Mouse (Mus musculus) ES-E14 (cell line): ENCODE data around the gene Ptprn2. TPM values are rescaled to one million over a fixed set of nuclear protein-coding genes. Genes with fewer than 3 reads are reported as not detected.

Experiments used
- DNase-seq: peaks from one replicate; pipeline ENCODE4 v3.0.0-alpha.2; 2013; ENCODE audit warnings: low read depth, low spot score
- H3K27ac ChIP-seq: 2 replicates; pipeline ENCODE4 v1.5.1; 2012; ENCODE audit warnings: low read depth, mild to moderate bottlenecking, low read length, moderate library complexity, mixed read lengths; ENCODE audit not compliant: poor library complexity, insufficient read depth, severe bottlenecking
- H3K36me3 ChIP-seq: 2 replicates; pipeline ENCODE4 v1.6.1; 2012; ENCODE audit warnings: mild to moderate bottlenecking, low read length, moderate library complexity, mixed read lengths; ENCODE audit not compliant: control insufficient read depth, poor library complexity, insufficient read depth, severe bottlenecking
- H3K4me1 ChIP-seq, 2 experiments: fragments of 150-350 bp in 1 of 2; sonication (generic) in 1 of 2; 2 replicates each; pipeline ENCODE4 v1.6.1; 2012; ENCODE audit warnings: low read length in 2 of 2, mild to moderate bottlenecking in 1 of 2, mixed read lengths in 1 of 2; ENCODE audit not compliant: control insufficient read depth in 2 of 2, insufficient read depth in 2 of 2, poor library complexity in 1 of 2
- H3K4me3 ChIP-seq, 2 experiments: fragments of 150-350 bp in 1 of 2; sonication (generic) in 1 of 2; 2 replicates each; pipeline ENCODE4 v1.5.1; 2012; ENCODE audit warnings: low read length in 2 of 2, low read depth in 1 of 2, mild to moderate bottlenecking in 1 of 2, mixed read lengths in 1 of 2; ENCODE audit not compliant: insufficient read depth in 1 of 2, poor library complexity in 1 of 2, severe bottlenecking in 1 of 2
- H3K9ac ChIP-seq: 2 replicates; pipeline ENCODE4 v1.6.1; 2012; ENCODE audit warnings: low read depth, mild to moderate bottlenecking, low read length, mixed read lengths; ENCODE audit not compliant: poor library complexity, insufficient read depth, severe bottlenecking
- H3K9me3 ChIP-seq: fragments of 150-350 bp; sonication (generic); 2 replicates; pipeline ENCODE4 v1.6.1; 2012; ENCODE audit warnings: low read depth, mild to moderate bottlenecking, low read length; ENCODE audit not compliant: control insufficient read depth, insufficient read depth
- CHD2 ChIP-seq: IDR thresholded peaks from 2 replicates; pipeline ENCODE4 v1.6.1; 2014; ENCODE audit warnings: mild to moderate bottlenecking, low read depth, low read length, inconsistent platforms
- HCFC1 ChIP-seq: IDR thresholded peaks from 2 replicates; pipeline ENCODE4 v1.6.1; 2012; ENCODE audit warnings: low read length, inconsistent platforms, borderline replicate concordance; ENCODE audit not compliant: insufficient read depth
- MAFK ChIP-seq: IDR thresholded peaks from 2 replicates; pipeline ENCODE4 v1.6.1; 2014; ENCODE audit warnings: mild to moderate bottlenecking, low read depth, low read length, inconsistent platforms; ENCODE audit not compliant: insufficient read depth
- ZC3H11A ChIP-seq: IDR thresholded peaks from 2 replicates; pipeline ENCODE4 v1.6.1; 2012; ENCODE audit warnings: low read depth, mild to moderate bottlenecking, inconsistent platforms, low read length, borderline replicate concordance
- ZNF384 ChIP-seq: IDR thresholded peaks from 2 replicates; pipeline ENCODE4 v1.6.1; 2012; ENCODE audit warnings: low read depth, low read length, inconsistent platforms
- in situ Hi-C, 2 experiments: fragments of 600-800 bp; cut with MboI; formaldehyde crosslinking; loops; one replicate each; pipeline ENCODE4 v1.15.1; 2025; ENCODE audit warnings: low sequenced_read_pairs in 2 of 2, inconsistent platforms in 1 of 2; ENCODE audit not compliant: unreplicated experiment in 2 of 2
- total RNA-seq: library from RNA; depleted of rRNA; stranded (reverse); fragments of 300-350 nt; gene quantifications from 2 replicates; pipeline ENCODE4 v1.2.3, GENCODE M21; 2012

The Ptprn2 gene
- total RNA-seq, 1 experiment = 0.40 TPM

GRCm38 (mm10) chr12:117023235-117023634 is 537.7 kb downstream of the Ptprn2 start:
- no peak for DNase-seq
- in situ Hi-C loops = no loop called here
- no peaks in the 10 kb centered on the region for H3K4me1 ChIP-seq
- TF ChIP-seq MAFK = no peak
- no peak for TF ChIP-seq CHD2
- TF ChIP-seq ZNF384 = no peak
- no peak for TF ChIP-seq ZC3H11A
- TF ChIP-seq HCFC1 = no peak
- no peaks in the 10 kb centered on the region for H3K36me3 ChIP-seq
- no peak overlapping the region for H3K27ac ChIP-seq
- H3K9ac ChIP-seq = no peak overlapping the region
- no peaks in the 10 kb centered on the region for H3K9me3 ChIP-seq
- H3K4me3 ChIP-seq = no peak overlapping the region

DNA sequence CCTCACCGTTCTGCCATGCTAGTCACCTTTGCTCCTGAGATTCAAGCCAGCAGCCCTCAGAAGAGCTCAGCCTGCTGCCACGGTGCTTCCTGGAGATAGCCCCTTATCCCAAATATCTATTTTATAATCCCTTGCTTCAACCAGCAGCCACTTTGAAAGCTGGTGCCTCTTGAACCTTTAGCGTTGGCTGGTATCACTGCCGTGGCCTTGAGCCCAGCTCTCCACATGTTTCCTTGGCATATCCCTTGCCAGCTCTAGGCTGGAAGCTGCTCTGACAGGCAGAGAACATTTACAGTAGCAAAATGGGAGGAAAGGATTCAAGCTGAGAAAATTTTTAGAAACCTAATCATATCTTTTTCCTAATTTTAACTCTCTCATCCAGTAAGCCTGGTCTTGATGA is 539.4 kb downstream of the Ptprn2 start:
- Histone ChIP-seq H3K9me3 (no peaks in the 10 kb centered on the region), H3K9ac (no peak overlapping the region), H3K27ac (no peak overlapping the region), H3K36me3 (no peaks in the 10 kb centered on the region), H3K4me3 (no peak overlapping the region), H3K4me1 (peaks cover 0 to 2% of the 10 kb centered on the region in 2 experiments; a peak in 1 of 4 replicates)
- in situ Hi-C loops = no loop called here
- no peak for TF ChIP-seq ZC3H11A
- TF ChIP-seq CHD2 = no peak
- TF ChIP-seq HCFC1 = no peak
- no peak for TF ChIP-seq ZNF384
- TF ChIP-seq MAFK = no peak
- no peak for DNase-seq

DNA sequence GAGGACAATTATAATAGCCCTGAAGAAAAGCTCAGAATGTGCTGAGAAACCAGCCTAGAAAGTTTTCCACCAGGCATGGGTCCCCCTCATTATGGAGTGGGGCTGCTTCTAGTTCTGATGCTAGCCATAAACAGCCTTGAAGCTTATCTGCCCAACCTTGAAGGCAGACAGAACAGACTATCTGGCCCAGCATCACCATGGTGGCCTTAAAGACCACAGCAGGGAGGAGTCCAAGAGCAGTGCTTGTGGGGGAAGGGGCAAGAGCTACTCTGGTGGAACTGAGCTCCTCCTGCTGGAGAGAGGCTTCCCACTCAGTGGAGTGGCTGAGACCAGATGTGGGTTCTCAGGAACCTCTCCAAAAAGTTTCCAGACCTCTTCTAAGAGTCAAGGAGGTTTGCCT is 540.2 kb downstream of the Ptprn2 start:
- no peak for DNase-seq
- TF ChIP-seq MAFK (no peak), ZNF384 (no peak), ZC3H11A (no peak), CHD2 (no peak), HCFC1 (no peak)
- H3K4me3 ChIP-seq = no peak overlapping the region
- no peaks in the 10 kb centered on the region for H3K36me3 ChIP-seq
- H3K9me3 ChIP-seq = no peaks in the 10 kb centered on the region
- no peak overlapping the region for H3K27ac ChIP-seq
- in situ Hi-C loops = no loop called here
- no peak overlapping the region for H3K9ac ChIP-seq
- H3K4me1 ChIP-seq = peaks cover 0 to 2% of the 10 kb centered on the region in 2 experiments; a peak in 1 of 4 replicates

DNA sequence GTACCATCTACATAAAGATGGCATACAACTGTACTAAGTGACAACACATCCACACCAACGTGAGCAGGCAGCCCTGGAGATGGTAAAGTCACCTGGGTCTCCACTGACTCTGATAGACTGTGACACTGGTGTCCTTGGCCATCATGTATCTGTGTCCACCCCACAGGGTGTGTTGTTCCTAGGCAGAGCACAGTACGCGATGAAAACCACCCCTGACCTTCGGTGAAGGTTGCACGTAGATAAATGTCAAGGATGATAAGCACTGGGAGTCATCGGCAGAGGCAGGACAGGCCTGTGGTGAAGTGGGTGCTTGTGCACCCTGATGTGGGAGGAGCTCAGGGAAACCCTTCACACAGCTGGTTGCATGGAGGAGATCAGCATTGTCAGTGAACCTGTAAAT is 541.8 kb downstream of the Ptprn2 start:
- Histone ChIP-seq H3K36me3 (no peaks in the 10 kb centered on the region), H3K4me3 (no peak overlapping the region), H3K9me3 (no peaks in the 10 kb centered on the region), H3K4me1 (peaks cover 0 to 2% of the 10 kb centered on the region in 2 experiments; a peak in 1 of 4 replicates), H3K27ac (no peak overlapping the region), H3K9ac (no peak overlapping the region)
- in situ Hi-C loops = no loop called here
- DNase-seq = no peak
- TF ChIP-seq MAFK = no peak
- TF ChIP-seq CHD2 = no peak
- no peak for TF ChIP-seq ZC3H11A
- TF ChIP-seq ZNF384 = no peak
- no peak for TF ChIP-seq HCFC1

DNA sequence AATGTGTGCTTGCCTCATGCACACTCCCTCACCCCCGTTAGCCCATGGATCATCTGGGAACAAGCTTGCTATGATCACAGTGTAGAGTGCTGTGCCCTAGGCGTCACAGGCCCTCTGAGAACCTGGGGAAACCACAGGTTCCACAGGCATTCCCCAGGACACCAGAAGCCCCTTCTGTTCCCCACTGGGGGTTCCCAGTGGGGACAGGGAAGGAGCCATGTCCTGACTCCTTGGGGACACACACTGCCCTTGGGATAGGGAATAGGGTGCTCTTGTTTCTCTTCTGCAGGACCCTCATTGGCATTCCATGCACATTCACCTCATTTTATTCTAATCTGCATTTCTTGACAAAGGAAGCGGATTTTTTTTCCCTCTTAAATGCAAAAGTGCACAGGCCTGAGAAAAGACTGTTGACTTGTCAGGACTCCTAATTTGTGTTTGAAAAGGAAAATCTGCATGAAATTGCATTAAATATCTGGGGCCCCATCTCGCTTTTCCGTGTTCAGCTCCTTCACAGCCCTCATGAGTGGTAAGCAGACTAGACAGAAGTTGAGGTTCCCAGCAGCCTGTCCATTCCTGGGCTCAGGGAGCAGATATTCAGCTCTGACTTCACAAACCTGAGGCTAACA is 542.9 kb downstream of the Ptprn2 start:
- Histone ChIP-seq H3K4me1 (peaks cover 0 to 2% of the 10 kb centered on the region in 2 experiments; a peak in 1 of 4 replicates), H3K4me3 (no peak overlapping the region), H3K9me3 (no peaks in the 10 kb centered on the region), H3K27ac (no peak overlapping the region), H3K9ac (no peak overlapping the region), H3K36me3 (no peaks in the 10 kb centered on the region)
- in situ Hi-C loops = no loop called here
- TF ChIP-seq ZNF384 = no peak
- no peak for TF ChIP-seq CHD2
- no peak for TF ChIP-seq ZC3H11A
- TF ChIP-seq MAFK = no peak
- no peak for TF ChIP-seq HCFC1
- DNase-seq = no peak
